ENCODE assay signal across 23 mouse cellular contexts in genomic region chr16:55523264-55523663, GRCm38 (mm10).
DNase-seq lines count a peak whose midpoint lies in the region; ATAC-seq and TF ChIP-seq lines count a peak whose summit lies in the region.
"Had no signal": no experiment of that assay in that cellular context is flagged by ENCODE, and none has a peak within 500 bp of the region (broad histone marks: within the 10 kb centered on the region; RNA-seq: fewer than 3 reads in every experiment).

No protein-coding gene starts in this region.

- no peaks in the 10 kb centered on the region for H3K27me3 ChIP-seq in liver, adult 2 months (ENCODE audit: control insufficient read depth, insufficient read depth, low read length)
- no peaks in the 10 kb centered on the region for H3K27me3 ChIP-seq in liver, embryonic 12.5 days (replicated peaks)
- no peaks in the 10 kb centered on the region for H3K27me3 ChIP-seq in stomach, embryonic 16.5 days (ENCODE audit: control insufficient read depth, insufficient read depth, low read length)
- H3K27me3 ChIP-seq: heart, embryonic 13.5 days; limb, embryonic 12.5 days; midbrain, embryonic 12.5 days; neural tube, embryonic 12.5 days had no signal

- TF ChIP-seq POLR2A in liver, adult 2 months (IDR thresholded peaks at IDR 0.05; ENCODE audit: extremely low read depth, insufficient read depth, low read length), result no peak

- H3K9me3 ChIP-seq in liver, embryonic 12.5 days (replicated peaks), result no peaks in the 10 kb centered on the region
- H3K9me3 ChIP-seq in stomach, embryonic 16.5 days (replicated peaks; ENCODE audit: control insufficient read depth, low read length), result no peaks in the 10 kb centered on the region
- H3K9me3 ChIP-seq: G1E; heart, embryonic 13.5 days; limb, embryonic 12.5 days; midbrain, embryonic 12.5 days; neural tube, embryonic 12.5 days had no signal

- H3K4me2 ChIP-seq in liver, embryonic 12.5 days, result no peak overlapping the region
- H3K4me2 ChIP-seq in stomach, embryonic 16.5 days (ENCODE audit: low read depth, low read length), result no peak overlapping the region
- H3K4me2 ChIP-seq: heart, embryonic 13.5 days; hindbrain, embryonic 14.5 days; limb, embryonic 12.5 days; liver, embryonic 11.5 days; midbrain, embryonic 12.5 days; neural tube, embryonic 12.5 days had no signal

- no peaks in the 10 kb centered on the region for H3K4me1 ChIP-seq in liver, adult 2 months (ENCODE audit: control insufficient read depth, insufficient read depth, low read length)
- peaks cover 5% of the 10 kb centered on the region; the same call in 1 of the 2 replicates for H3K4me1 ChIP-seq in liver, embryonic 12.5 days
- H3K4me1 ChIP-seq in stomach, embryonic 16.5 days (ENCODE audit: control insufficient read depth, insufficient read depth, low read length), result peaks cover 5% of the 10 kb centered on the region
- H3K4me1 ChIP-seq: heart, embryonic 13.5 days; limb, embryonic 12.5 days; midbrain, embryonic 12.5 days; neural tube, embryonic 12.5 days had no signal

- WGBS in liver, adult 2 months, result 46% methylated on average over 1 of the region's 1 CpGs
- 72% methylated on average over 1 of the region's 1 CpGs for WGBS in liver, embryonic 12.5 days (ENCODE audit: insufficient replicate concordance)
- 80% methylated on average over 1 of the region's 1 CpGs for WGBS in stomach, embryonic 16.5 days

- H3K79me2 ChIP-seq in liver, adult 2 months (ENCODE audit: control insufficient read depth, insufficient read depth, low read length), result no peaks in the 10 kb centered on the region

- H3K4me3 ChIP-seq in liver, adult 2 months (ENCODE audit: insufficient read depth, low read depth, low read length), result no peak overlapping the region
- no peak overlapping the region for H3K4me3 ChIP-seq in liver, embryonic 12.5 days
- no peak overlapping the region for H3K4me3 ChIP-seq in stomach, embryonic 16.5 days (replicated peaks; ENCODE audit: low read length)
- H3K4me3 ChIP-seq: heart, embryonic 13.5 days; left cerebral cortex, adult 2 months; limb, embryonic 12.5 days; midbrain, embryonic 12.5 days; myocyte; neural tube, embryonic 12.5 days had no signal

- H3K9ac ChIP-seq in liver, adult 2 months (ENCODE audit: low read depth, low read length), result no peak overlapping the region
- H3K9ac ChIP-seq in liver, embryonic 12.5 days, result no peak overlapping the region
- H3K9ac ChIP-seq in stomach, embryonic 16.5 days (ENCODE audit: low read length), result no peak overlapping the region
- H3K9ac ChIP-seq: heart, embryonic 13.5 days; hindbrain, embryonic 14.5 days; limb, embryonic 12.5 days; liver, postnatal 0 days; midbrain, embryonic 12.5 days; neural tube, embryonic 12.5 days had no signal

- no peak for TF ChIP-seq CTCF in liver, adult 2 months (IDR thresholded peaks at IDR 0.05; ENCODE audit: low read depth, low read length)

- no peak overlapping the region for H3K27ac ChIP-seq in liver, adult 2 months (replicated peaks; ENCODE audit: insufficient read depth, low read depth, low read length)
- no peak overlapping the region for H3K27ac ChIP-seq in liver, embryonic 12.5 days
- H3K27ac ChIP-seq in stomach, embryonic 16.5 days (ENCODE audit: low read length), result no peak overlapping the region; the same call in 1 of the 2 replicates
- H3K27ac ChIP-seq: heart, embryonic 13.5 days; hindbrain, embryonic 14.5 days; left cerebral cortex, adult 2 months; limb, embryonic 12.5 days; midbrain, embryonic 12.5 days; neural tube, embryonic 12.5 days had no signal

- peak; percentile 77 for DNase-seq in liver, adult 2 months (ENCODE audit: extremely low read depth, low read depth, low spot score)
- peak; percentile 86 for DNase-seq in gonadal fat pad, adult 2 months (ENCODE audit: low read depth)
- peak; percentile 21 for DNase-seq in lung, postnatal 10 days
- DNase-seq in right cerebral cortex, postnatal 4 days, result no peak
- no peak for DNase-seq in T-cell, adult 2 months (ENCODE audit: low spot score)
- DNase-seq: adrenal gland, postnatal 10 days; cerebellum, adult 9-10 months; cerebellum, postnatal 36 days; heart, postnatal 10 days; liver, postnatal 0 days; thymus, postnatal 4 days had no signal

- no peaks in the 10 kb centered on the region for H3K36me3 ChIP-seq in liver, adult 2 months (ENCODE audit: control insufficient read depth, insufficient read depth, low read length)
- H3K36me3 ChIP-seq in liver, embryonic 12.5 days, result no peaks in the 10 kb centered on the region
- H3K36me3 ChIP-seq in stomach, embryonic 16.5 days (ENCODE audit: control insufficient read depth, insufficient read depth, low read length), result no peaks in the 10 kb centered on the region
- H3K36me3 ChIP-seq: G1E; heart, embryonic 13.5 days; limb, embryonic 12.5 days; midbrain, embryonic 12.5 days; neural tube, embryonic 12.5 days had no signal

- ATAC-seq in liver, embryonic 12.5 days, result no peak
- ATAC-seq in stomach, embryonic 16.5 days (ENCODE audit: insufficient read depth, low FRiP score), result peak; percentile 53; the same call in 1 of the 2 replicates
- ATAC-seq: forebrain, embryonic 14.5 days; liver, postnatal 0 days had no signal

Comparison
In these comparisons a context has a peak if more than half of its experiments do, and no peak if none do; other contexts are left out.
1. DNase-seq: peak in liver, adult 2 months (single experiment), gonadal fat pad, adult 2 months (single experiment) and lung, postnatal 10 days (single experiment); none in right cerebral cortex, postnatal 4 days (single experiment) and T-cell, adult 2 months (single experiment).